Mouse (Mus musculus) midbrain, postnatal 0 days (tissue): ENCODE data around the gene Katna1. TPM values are rescaled to one million over a fixed set of nuclear protein-coding genes. Genes with fewer than 3 reads are reported as not detected.

Experiments used
- ATAC-seq: fragments of 200-750 bp; cut with Nextera tagmentation; 2 replicates; pipeline ENCODE4 v1.8.0; 2017; ENCODE audit warnings: moderate number of reproducible peaks, mild to moderate bottlenecking, moderate TSS enrichment, moderate library complexity; ENCODE audit not compliant: low FRiP score
- DNase-seq: peaks from one replicate; pipeline ENCODE4 v3.0.0-alpha.2; 2015; ENCODE audit warnings: low spot score
- H3K27ac ChIP-seq: fragments of 300-500 bp; sonication (generic); 2 replicates; pipeline ENCODE4 v1.5.1; 2014; ENCODE audit warnings: low read depth, mild to moderate bottlenecking, low read length, mixed read lengths
- H3K27me3 ChIP-seq: fragments of 300-500 bp; sonication (generic); 2 replicates; pipeline ENCODE4 v1.6.1; 2014; ENCODE audit warnings: low read length, control low read depth, mixed read lengths; ENCODE audit not compliant: insufficient read depth
- H3K36me3 ChIP-seq: fragments of 300-500 bp; sonication (generic); 2 replicates; pipeline ENCODE4 v1.6.1; 2014; ENCODE audit warnings: low read length, control low read depth, mixed read lengths; ENCODE audit not compliant: insufficient read depth
- H3K4me1 ChIP-seq: fragments of 300-500 bp; sonication (generic); 2 replicates; pipeline ENCODE4 v1.6.1; 2014; ENCODE audit warnings: mild to moderate bottlenecking, control low read depth, antibody characterized with exemption, low read length, mixed read lengths; ENCODE audit not compliant: insufficient read depth
- H3K4me2 ChIP-seq: fragments of 300-500 bp; sonication (generic); 2 replicates; pipeline ENCODE4 v1.6.1; 2014; ENCODE audit warnings: low read depth, mild to moderate bottlenecking, low read length, mixed read lengths; ENCODE audit not compliant: poor library complexity, severe bottlenecking
- H3K4me3 ChIP-seq: fragments of 300-500 bp; sonication (generic); 2 replicates; pipeline ENCODE4 v1.5.1; 2014; ENCODE audit warnings: low read depth, mild to moderate bottlenecking, low read length, moderate library complexity
- H3K9ac ChIP-seq: fragments of 300-500 bp; sonication (generic); replicated peaks from 2 replicates; pipeline ENCODE4 v1.6.1; 2014; ENCODE audit warnings: mild to moderate bottlenecking, low read length, moderate library complexity, mixed read lengths; ENCODE audit not compliant: poor library complexity, severe bottlenecking
- H3K9me3 ChIP-seq: fragments of 300-500 bp; sonication (generic); 2 replicates; pipeline ENCODE4 v1.6.1; 2016; ENCODE audit warnings: low read length, control low read depth
- CTCF ChIP-seq: IDR thresholded peaks from 2 replicates; pipeline ENCODE4 v1.5.1; 2016; ENCODE audit warnings: antibody characterized with exemption, mild to moderate bottlenecking
- WGBS: fragments of 180-500 bp; shearing (Covaris S2); extraction: QIAGEN DNeasy Blood & Tissue Kit; methylation state at CpG from one replicate; pipeline ENCODE4 v1.1.7; 2014; 5-methylcytosine and 5-hydroxymethylcytosine counted together
- polyA plus RNA-seq: library from polyadenylated mRNA; unstranded; fragments of >200 nt; fragmentation: Nextera tagmentation; extraction: Ambion mirVana; gene quantifications from 2 replicates; pipeline ENCODE4 v1.2.1, GENCODE M21; 2015
- total RNA-seq: library from RNA; depleted of rRNA; stranded (reverse); fragments of >200 nt; gene quantifications from 2 replicates; pipeline ENCODE4 v1.2.3, GENCODE M21; 2014; rRNA removed

Katna1 gene
- 12.6 and 13.3 TPM in 2 replicates for total RNA-seq
- 15.5 and 17.2 TPM in 2 replicates for polyA plus RNA-seq

- Histone ChIP-seq H3K4me2 (peak within 1 kb of the TSS; percentile 67), H3K4me3 (peak within 1 kb of the TSS; percentile 83), H3K9me3 (no peaks in the 10 kb centered on the region), H3K9ac (peak within 1 kb of the TSS; percentile 64), H3K36me3 (no peaks in the 10 kb centered on the region), H3K4me1 (no peaks in the 10 kb centered on the region), H3K27me3 (no peaks in the 10 kb centered on the region), H3K27ac (peak within 1 kb of the TSS; percentile 67)
- TF ChIP-seq CTCF = no peak
- DNase-seq = peak; percentile 93
- peak; percentile 99 for ATAC-seq
- WGBS = under 1% methylated on average over 49 of the region's 49 CpGs
Measured at GRCm38 (mm10) chr10:7725751-7726500, at the start of gene Katna1. TSS of gene Katna1 (plus strand) at chr10:7726000.

- Histone ChIP-seq H3K27ac (peak within 1 kb of the TSS; percentile 96), H3K27me3 (no peaks in the 10 kb centered on the region), H3K9ac (peak within 1 kb of the TSS; percentile 100), H3K4me3 (peak within 1 kb of the TSS; percentile 98), H3K9me3 (no peaks in the 10 kb centered on the region), H3K4me1 (peaks cover 12% of the 10 kb centered on the region), H3K36me3 (peaks cover 16% of the 10 kb centered on the region), H3K4me2 (peak within 1 kb of the TSS; percentile 89)
- ATAC-seq = peak; percentile 89
- peak; percentile 86 for DNase-seq
- TF ChIP-seq CTCF = no peak
- under 1% methylated on average over 53 of the region's 65 CpGs for WGBS
Measured at GRCm38 (mm10) chr10:7680731-7681301, 45.0 kb upstream of the Katna1 start, which contains the start of the genes Pcmt1 and Lats1. TSS of gene Pcmt1 (minus strand) at chr10:7681136. TSS of gene Lats1 (plus strand) at chr10:7681214.

- H3K9me3 ChIP-seq = no peaks in the 10 kb centered on the region
- peak overlapping the region; percentile 96 for H3K27ac ChIP-seq
- peak overlapping the region; percentile 100 for H3K9ac ChIP-seq
- peak overlapping the region; percentile 89 for H3K4me2 ChIP-seq
- ATAC-seq (peak; percentile 81), DNase-seq (peak; percentile 73)
- WGBS = under 1% methylated on average over 45 of the region's 64 CpGs
- H3K27me3 ChIP-seq = no peaks in the 10 kb centered on the region
- H3K4me3 ChIP-seq = peak overlapping the region; percentile 98
- TF ChIP-seq CTCF = peak; percentile 60
- peaks cover 13% of the 10 kb centered on the region; the same call in 1 of the 2 replicates for H3K36me3 ChIP-seq
- peaks cover 12% of the 10 kb centered on the region for H3K4me1 ChIP-seq
Measured at GRCm38 (mm10) chr10:7681343-7682025, 44.3 kb upstream of the Katna1 start.

- no peak for TF ChIP-seq CTCF
- Histone ChIP-seq H3K27me3 (no peaks in the 10 kb centered on the region), H3K36me3 (peaks cover 7% of the 10 kb centered on the region; the same call in 1 of the 2 replicates), H3K4me2 (peak overlapping the region; percentile 89), H3K9me3 (no peaks in the 10 kb centered on the region), H3K4me3 (peak overlapping the region; percentile 98), H3K27ac (no peak overlapping the region), H3K4me1 (peaks cover 12% of the 10 kb centered on the region), H3K9ac (peak overlapping the region; percentile 100)
- WGBS = 52% methylated on average over 3 of the region's 3 CpGs
- ATAC-seq (no peak), DNase-seq (no peak)
Measured at GRCm38 (mm10) chr10:7682249-7682648, 43.6 kb upstream of the Katna1 start.

DNA sequence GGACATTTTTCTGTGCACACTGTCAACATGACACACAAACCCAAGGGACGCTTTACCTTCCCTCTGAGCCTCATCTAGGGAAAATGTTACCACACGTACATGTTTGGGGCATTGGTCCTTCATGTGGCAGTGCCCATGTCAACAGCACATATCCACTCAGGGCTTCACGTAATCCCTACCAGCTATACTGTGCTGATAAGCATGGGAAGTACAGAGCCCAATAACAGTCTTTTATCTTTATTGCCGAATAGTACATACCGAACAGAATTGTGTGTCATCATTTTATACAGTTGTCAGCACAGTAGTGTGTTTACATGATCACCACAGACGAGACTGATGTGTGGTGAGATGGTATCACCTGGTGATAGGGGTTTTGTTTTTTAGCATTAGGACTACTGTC, 38.9 kb upstream of the Katna1 start:
- H3K4me3 ChIP-seq = no peak overlapping the region
- H3K27me3 ChIP-seq = no peaks in the 10 kb centered on the region
- no peaks in the 10 kb centered on the region for H3K9me3 ChIP-seq
- no peaks in the 10 kb centered on the region for H3K36me3 ChIP-seq
- no peak for TF ChIP-seq CTCF
- DNase-seq = no peak
- no peak overlapping the region for H3K9ac ChIP-seq
- H3K4me2 ChIP-seq = no peak overlapping the region
- 96% methylated on average over 6 of the region's 6 CpGs for WGBS
- H3K27ac ChIP-seq = no peak overlapping the region
- peaks cover 4% of the 10 kb centered on the region; the same call in 1 of the 2 replicates for H3K4me1 ChIP-seq
- ATAC-seq = no peak
